ENCODE assay signal across 10 mouse cellular contexts in genomic region chr7:34925208-34925607, GRCm38 (mm10). TPM values are rescaled to one million over a fixed set of nuclear protein-coding genes. Genes with fewer than 3 reads are reported as not detected.
DNase-seq lines count a peak whose midpoint lies in the region; ATAC-seq and TF ChIP-seq lines count a peak whose summit lies in the region.
"Had no signal": no experiment of that assay in that cellular context is flagged by ENCODE, and none has a peak within 500 bp of the region (broad histone marks: within the 10 kb centered on the region; RNA-seq: fewer than 3 reads in every experiment).

No protein-coding gene starts in this region.

- 61% methylated on average over 5 of the region's 5 CpGs for WGBS in heart, embryonic 13.5 days
- WGBS in lung, embryonic 14.5 days = 63% methylated on average over 5 of the region's 5 CpGs

- no peak overlapping the region for H3K4me2 ChIP-seq in heart, embryonic 13.5 days
- no peak overlapping the region for H3K4me2 ChIP-seq in lung, embryonic 14.5 days
- H3K4me2 ChIP-seq: neural tube, embryonic 13.5 days had no signal

- no peak for TF ChIP-seq CTCF in lung, embryonic 14.5 days (IDR thresholded peaks at IDR 0.05; ENCODE audit: low read depth)

- peaks cover 29% of the 10 kb centered on the region for H3K36me3 ChIP-seq in heart, embryonic 13.5 days
- H3K36me3 ChIP-seq in lung, embryonic 14.5 days (ENCODE audit: insufficient read depth) = 0 out of 2 replicates have a peak, but pooled peaks cover 5% of the 10 kb centered on the region

- no peaks in the 10 kb centered on the region for H3K9me3 ChIP-seq in heart, embryonic 13.5 days
- H3K9me3 ChIP-seq in lung, embryonic 14.5 days (ENCODE audit: low read depth, low read length) = no peaks in the 10 kb centered on the region
- H3K9me3 ChIP-seq: neural tube, embryonic 13.5 days had no signal

- no peak for ATAC-seq in heart, embryonic 13.5 days (ENCODE audit: extremely low read depth, insufficient number of reproducible peaks, low FRiP score, low TSS enrichment)
- ATAC-seq in lung, embryonic 14.5 days (ENCODE audit: insufficient read depth) = no peak
- ATAC-seq in monocyte, adult 5-6 weeks (replicated peaks; ENCODE audit: insufficient number of reproducible peaks, low FRiP score, low TSS enrichment, poor library complexity, severe bottlenecking) = no peak

- no peak overlapping the region for H3K4me3 ChIP-seq in heart, embryonic 13.5 days
- no peak overlapping the region for H3K4me3 ChIP-seq in lung, embryonic 14.5 days (ENCODE audit: low read depth, low read length)
- H3K4me3 ChIP-seq: neural tube, embryonic 13.5 days had no signal

- H3K27me3 ChIP-seq in heart, embryonic 13.5 days (replicated peaks) = no peaks in the 10 kb centered on the region
- H3K27me3 ChIP-seq in lung, embryonic 14.5 days (ENCODE audit: insufficient read depth, low read length) = no peaks in the 10 kb centered on the region
- H3K27me3 ChIP-seq: neural tube, embryonic 13.5 days had no signal

- H3K27ac ChIP-seq in heart, embryonic 13.5 days (replicated peaks) = no peak overlapping the region
- no peak overlapping the region for H3K27ac ChIP-seq in lung, embryonic 14.5 days (ENCODE audit: low read depth)
- H3K27ac ChIP-seq: neural tube, embryonic 13.5 days had no signal

- no peak for DNase-seq in heart, adult 11 months
- DNase-seq in lung, embryonic 14.5 days = peak; percentile 52
- no peak for DNase-seq in lung, postnatal 25 days (ENCODE audit: low spot score)
- DNase-seq in adrenal gland, adult 18-20 months (ENCODE audit: low spot score in 2 of 2) = peak; percentile 51 to 52
- peak; percentile 20 to 37 for DNase-seq in cerebellum, postnatal 36 days
- no peak for DNase-seq in layer of hippocampus, adult 9-10 months (ENCODE audit: low spot score)
- DNase-seq: lung, postnatal 36 days had no signal

- peak overlapping the region; percentile 28; the same call in 1 of the 2 replicates for H3K9ac ChIP-seq in heart, embryonic 13.5 days
- no peak overlapping the region for H3K9ac ChIP-seq in lung, embryonic 14.5 days
- H3K9ac ChIP-seq: neural tube, embryonic 13.5 days had no signal

- peaks cover 22% of the 10 kb centered on the region for H3K4me1 ChIP-seq in heart, embryonic 13.5 days
- H3K4me1 ChIP-seq in lung, embryonic 14.5 days (ENCODE audit: insufficient read depth) = no peaks in the 10 kb centered on the region

RNA-seq across cellular contexts. Expression of gene Pepd, which starts 13.0 kb away (rescaled TPM):
- 43.3 and 45.5 TPM in 2 replicates for polyA plus RNA-seq in heart, embryonic 13.5 days (2015; fragmentation: Nextera tagmentation; extraction: Ambion mirVana)
- polyA plus RNA-seq in lung, embryonic 14.5 days (2014; fragmentation: Nextera tagmentation; extraction: Ambion mirVana) = 68.2 and 70.4 TPM in 2 replicates
- total RNA-seq in adrenal gland, adult 18-20 months (2021) = 100 to 1,000 TPM; 103 to 126 TPM
- 41.3 to 56.2 TPM (median 52.8 TPM) in 3 replicates for total RNA-seq in monocyte, adult 5-6 weeks (2017)

Comparison
In these comparisons a context has a peak if more than half of its experiments do, and no peak if none do; other contexts are left out.
1. DNase-seq: peak in lung, embryonic 14.5 days (single experiment), adrenal gland, adult 18-20 months (2 of 2) and cerebellum, postnatal 36 days (2 of 2); none in heart, adult 11 months (single experiment), lung, postnatal 25 days (single experiment) and layer of hippocampus, adult 9-10 months (single experiment).